Mouse (Mus musculus) kidney, adult 2 months (tissue): Measurements from ENCODE around the gene Pip4k2c.

Experiments
- CTCF ChIP-seq: fragments of 200-500 bp; conservative IDR thresholded peaks from 2 replicates; pipeline ENCODE4 v1.5.1; 2011; ENCODE audit warnings: low read depth, mild to moderate bottlenecking, control low read depth, low read length, moderate library complexity, mixed read lengths; ENCODE audit not compliant: insufficient read depth, insufficient read length
- POLR2A ChIP-seq: fragments of 200-500 bp; IDR thresholded peaks from one replicate; pipeline ENCODE4 v1.6.1; 2011; ENCODE audit warnings: low read depth, low read length, control low read depth

- TF ChIP-seq POLR2A (no peak), CTCF (no peak)
Observed at GRCm38 (mm10) chr10:127182624-127183023, 28.8 kb downstream of the Pip4k2c start.
